Mouse (Mus musculus) small intestine, adult 2 months (tissue): Measurements from ENCODE around the gene Ccs. TPM values are rescaled to one million over a fixed set of nuclear protein-coding genes. Genes with fewer than 3 reads are reported as not detected.
A peak's percentile ranks its signal among the peaks of the same experiment; 100 is the strongest.

ENCODE experiments used
- H3K27ac ChIP-seq: fragments of 200-500 bp; 2 replicates; pipeline ENCODE4 v1.5.1; 2012; ENCODE audit warnings: low read depth, low read length, control low read depth, inconsistent platforms; ENCODE audit not compliant: insufficient read depth
- H3K27me3 ChIP-seq: fragments of 200-500 bp; 2 replicates; pipeline ENCODE4 v1.6.1; 2012; ENCODE audit warnings: mild to moderate bottlenecking, moderate library complexity, low read length, inconsistent platforms; ENCODE audit not compliant: control insufficient read depth, insufficient read depth
- H3K36me3 ChIP-seq: fragments of 200-500 bp; 2 replicates; pipeline ENCODE4 v1.6.1; 2012; ENCODE audit warnings: mild to moderate bottlenecking, low read length, control low read depth, inconsistent platforms; ENCODE audit not compliant: control insufficient read depth, insufficient read depth
- H3K4me1 ChIP-seq: fragments of 200-500 bp; 2 replicates; pipeline ENCODE4 v1.6.1; 2012; ENCODE audit warnings: low read length, inconsistent platforms, mixed read lengths; ENCODE audit not compliant: control insufficient read depth, insufficient read depth, insufficient read length
- H3K4me3 ChIP-seq: fragments of 200-500 bp; 2 replicates; pipeline ENCODE4 v1.5.1; 2012; ENCODE audit warnings: low read depth, mild to moderate bottlenecking, control low read depth, inconsistent platforms, low read length, moderate library complexity
- CTCF ChIP-seq: fragments of 200-500 bp; IDR thresholded peaks from 2 replicates; pipeline ENCODE4 v1.5.1; 2012; ENCODE audit warnings: low read depth, mild to moderate bottlenecking, control low read depth, inconsistent platforms, low read length, moderate library complexity, mixed read lengths; ENCODE audit not compliant: insufficient replicate concordance, insufficient read length; ENCODE audit errors: extremely low read depth
- POLR2A ChIP-seq: fragments of 200-500 bp; IDR thresholded peaks from 2 replicates; pipeline ENCODE4 v1.6.1; 2012; ENCODE audit warnings: low read depth, mild to moderate bottlenecking, control low read depth, inconsistent platforms, low read length, moderate library complexity
- WGBS: fragments of 180-500 bp; shearing (Covaris S2); methylation state at CpG from one replicate; pipeline ENCODE4 v1.1.7; 2018; 5-methylcytosine and 5-hydroxymethylcytosine counted together
- polyA plus RNA-seq: library from polyadenylated mRNA; depleted of rRNA; stranded (reverse); fragments of >200 nt; gene quantifications from 2 replicates; pipeline ENCODE4 v1.2.3, GENCODE M21; 2012

Gene Ccs
- polyA plus RNA-seq, 1 experiment, result 41.9 TPM

GRCm38 (mm10) chr19:4849800-4850199 is 10.7 kb upstream of the Ccs start:
- peaks cover 2% of the 10 kb centered on the region for H3K27me3 ChIP-seq
- WGBS, result 59% methylated on average over 4 of the region's 4 CpGs
- no peak overlapping the region for H3K4me3 ChIP-seq
- H3K27ac ChIP-seq, result no peak overlapping the region
- no peaks in the 10 kb centered on the region for H3K36me3 ChIP-seq
- no peak for TF ChIP-seq CTCF
- no peak for TF ChIP-seq POLR2A
- no peaks in the 10 kb centered on the region for H3K4me1 ChIP-seq

GRCm38 (mm10) chr19:4847490-4847889 is 8.4 kb upstream of the Ccs start:
- Histone ChIP-seq H3K27ac (no peak overlapping the region), H3K4me1 (no peaks in the 10 kb centered on the region), H3K36me3 (no peaks in the 10 kb centered on the region), H3K4me3 (no peak overlapping the region), H3K27me3 (peaks cover 2% of the 10 kb centered on the region)
- 19% methylated on average over 7 of the region's 7 CpGs for WGBS
- no peak for TF ChIP-seq POLR2A
- TF ChIP-seq CTCF, result peak; percentile 62; the same call in 1 of the 2 replicates

GRCm38 (mm10) chr19:4845846-4846245 is 6.7 kb upstream of the Ccs start:
- TF ChIP-seq POLR2A, result no peak
- TF ChIP-seq CTCF, result no peak
- Histone ChIP-seq H3K27ac (no peak overlapping the region), H3K4me3 (no peak overlapping the region), H3K4me1 (no peaks in the 10 kb centered on the region), H3K36me3 (no peaks in the 10 kb centered on the region), H3K27me3 (peaks cover 2% of the 10 kb centered on the region)
- 59% methylated on average over 2 of the region's 2 CpGs for WGBS

GRCm38 (mm10) chr19:4842611-4843010 is 3.5 kb upstream of the Ccs start:
- TF ChIP-seq CTCF, result no peak
- TF ChIP-seq POLR2A, result no peak
- Histone ChIP-seq H3K27me3 (peaks cover 8% of the 10 kb centered on the region), H3K36me3 (no peaks in the 10 kb centered on the region), H3K4me1 (peaks cover 9% of the 10 kb centered on the region), H3K4me3 (no peak overlapping the region), H3K27ac (no peak overlapping the region)
- WGBS, result 49% methylated on average over 2 of the region's 2 CpGs

GRCm38 (mm10) chr19:4840848-4841247 is 1.7 kb upstream of the Ccs start:
- TF ChIP-seq POLR2A (no peak), CTCF (no peak)
- 70% methylated on average over 9 of the region's 9 CpGs for WGBS
- Histone ChIP-seq H3K36me3 (no peaks in the 10 kb centered on the region), H3K27me3 (peaks cover 8% of the 10 kb centered on the region; the same call in 1 of the 2 replicates), H3K27ac (no peak overlapping the region), H3K4me3 (no peak overlapping the region), H3K4me1 (peaks cover 14% of the 10 kb centered on the region)

- H3K36me3 ChIP-seq, result no peaks in the 10 kb centered on the region
- TF ChIP-seq POLR2A, result no peak
- no peak for TF ChIP-seq CTCF
- peak overlapping the region; percentile 28 for H3K27ac ChIP-seq
- H3K27me3 ChIP-seq, result peaks cover 8% of the 10 kb centered on the region; the same call in 1 of the 2 replicates
- peaks cover 18% of the 10 kb centered on the region for H3K4me1 ChIP-seq
- 11% methylated on average over 10 of the region's 10 CpGs for WGBS
- peak overlapping the region; percentile 82 for H3K4me3 ChIP-seq
Observed at GRCm38 (mm10) chr19:4838526-4839140, 499 bp downstream of the Ccs start.

- WGBS, result 86% methylated on average over 6 of the region's 6 CpGs
- Histone ChIP-seq H3K4me1 (peaks cover 18% of the 10 kb centered on the region), H3K27ac (no peak overlapping the region), H3K36me3 (peaks cover 8% of the 10 kb centered on the region; the same call in 1 of the 2 replicates), H3K4me3 (no peak overlapping the region), H3K27me3 (peaks cover 8% of the 10 kb centered on the region; the same call in 1 of the 2 replicates)
- TF ChIP-seq CTCF (no peak), POLR2A (no peak)
Observed at GRCm38 (mm10) chr19:4837049-4837448, 2.1 kb downstream of the Ccs start.

GRCm38 (mm10) chr19:4836096-4836495 is 3.0 kb downstream of the Ccs start:
- WGBS, result 32% methylated on average over 2 of the region's 2 CpGs

More at GRCm38 (mm10) chr19:4836096-4836495, 3.0 kb downstream of the Ccs start:
- Histone ChIP-seq H3K27ac (peak overlapping the region; percentile 78), H3K27me3 (peaks cover 8% of the 10 kb centered on the region; the same call in 1 of the 2 replicates), H3K4me3 (no peak overlapping the region), H3K4me1 (peaks cover 18% of the 10 kb centered on the region), H3K36me3 (peaks cover 9% of the 10 kb centered on the region; the same call in 1 of the 2 replicates)
- TF ChIP-seq POLR2A (no peak), CTCF (no peak)
